Mouse (Mus musculus): Measurements from ENCODE around the gene Lgmn.

DNA sequence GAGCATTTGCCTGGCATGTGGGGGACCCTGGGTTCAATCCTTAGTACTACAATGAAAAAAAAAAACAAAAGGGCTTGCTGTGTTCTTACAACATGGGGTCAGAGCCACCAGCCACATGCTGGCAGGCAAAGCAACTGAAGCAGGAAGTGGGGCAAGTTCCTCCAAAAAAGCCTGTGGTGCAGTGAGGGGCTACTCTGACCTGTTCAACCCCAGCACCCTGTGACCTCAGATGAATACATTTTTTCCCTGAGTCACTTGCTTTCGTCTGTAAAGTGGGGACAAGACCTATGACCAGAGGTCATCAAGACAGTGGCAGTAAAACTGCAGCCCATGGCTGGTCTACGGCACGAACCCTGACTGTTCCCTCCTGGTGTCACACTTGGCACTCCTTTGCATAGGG, 72.5 kb downstream of the Lgmn start:
- no peak for TF ChIP-seq ZMIZ1 (IDR thresholded peaks at IDR 0.05; ENCODE audit: low read depth, low read length)
- TF ChIP-seq CTCF (IDR thresholded peaks at IDR 0.05 in 2 of 3, conservative IDR thresholded peaks at IDR 0.05 in 1 of 3; ENCODE audit: control insufficient read depth in 1 of 3, insufficient read depth in 1 of 3, low read depth in 2 of 3, low read length in 3 of 3, poor library complexity in 1 of 3, severe bottlenecking in 1 of 3): no peak
- TF ChIP-seq ELF1 (IDR thresholded peaks at IDR 0.05; ENCODE audit: low read depth, low read length): no peak

All from MEL (cell line).